Mouse (Mus musculus): Measurements from ENCODE around the gene Chst10. TPM values are rescaled to one million over a fixed set of nuclear protein-coding genes. Genes with fewer than 3 reads are reported as not detected.

Gene Chst10
- polyA plus RNA-seq, 1 experiment from 2014 or later: 58.8 TPM

DNA sequence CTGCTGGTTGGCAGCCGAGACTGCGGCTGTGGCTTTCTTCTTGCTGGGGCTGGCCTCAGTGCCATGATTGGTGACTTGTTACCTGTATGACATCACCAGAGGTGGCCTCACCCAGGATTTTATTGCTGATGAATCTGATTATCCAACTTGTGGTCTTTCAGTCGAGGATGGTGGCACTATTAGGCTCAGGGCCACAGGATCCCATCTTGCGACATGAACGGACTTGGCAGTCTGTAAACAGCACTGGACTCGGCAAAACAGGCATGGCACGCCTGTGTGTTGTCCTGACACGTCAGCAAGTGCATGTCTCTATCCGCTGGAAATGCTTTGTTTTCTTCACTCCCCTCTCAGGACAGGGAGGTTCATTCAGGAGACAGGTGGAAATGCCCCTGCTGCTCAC lies 33.6 kb downstream of the Chst10 start:
- ATAC-seq (ENCODE audit: low FRiP score, low read depth): no peak
- no peak overlapping the region for H3K9ac ChIP-seq
- no peaks in the 10 kb centered on the region for H3K9me3 ChIP-seq
- 85% methylated on average over 9 of the region's 9 CpGs for WGBS
- H3K4me1 ChIP-seq (replicated peaks): peaks cover 6% of the 10 kb centered on the region
- H3K27ac ChIP-seq (replicated peaks): no peak overlapping the region
- no peak overlapping the region for H3K4me3 ChIP-seq
- H3K4me2 ChIP-seq: no peak overlapping the region
- peaks cover 44% of the 10 kb centered on the region for H3K36me3 ChIP-seq
- no peaks in the 10 kb centered on the region for H3K27me3 ChIP-seq

- Histone ChIP-seq H3K27me3 (no peaks in the 10 kb centered on the region), H3K36me3 (peaks cover 28% of the 10 kb centered on the region), H3K27ac (replicated peaks) (no peak overlapping the region), H3K4me1 (replicated peaks) (peaks cover 6% of the 10 kb centered on the region), H3K9ac (no peak overlapping the region), H3K4me3 (no peak overlapping the region), H3K9me3 (no peaks in the 10 kb centered on the region), H3K4me2 (no peak overlapping the region)
- no peak for ATAC-seq (ENCODE audit: low FRiP score, low read depth)
- 25% methylated on average over 4 of the region's 4 CpGs for WGBS
These were observed 35.7 kb downstream of the Chst10 start for GRCm38 (mm10) chr1:38862213-38862612.

DNA sequence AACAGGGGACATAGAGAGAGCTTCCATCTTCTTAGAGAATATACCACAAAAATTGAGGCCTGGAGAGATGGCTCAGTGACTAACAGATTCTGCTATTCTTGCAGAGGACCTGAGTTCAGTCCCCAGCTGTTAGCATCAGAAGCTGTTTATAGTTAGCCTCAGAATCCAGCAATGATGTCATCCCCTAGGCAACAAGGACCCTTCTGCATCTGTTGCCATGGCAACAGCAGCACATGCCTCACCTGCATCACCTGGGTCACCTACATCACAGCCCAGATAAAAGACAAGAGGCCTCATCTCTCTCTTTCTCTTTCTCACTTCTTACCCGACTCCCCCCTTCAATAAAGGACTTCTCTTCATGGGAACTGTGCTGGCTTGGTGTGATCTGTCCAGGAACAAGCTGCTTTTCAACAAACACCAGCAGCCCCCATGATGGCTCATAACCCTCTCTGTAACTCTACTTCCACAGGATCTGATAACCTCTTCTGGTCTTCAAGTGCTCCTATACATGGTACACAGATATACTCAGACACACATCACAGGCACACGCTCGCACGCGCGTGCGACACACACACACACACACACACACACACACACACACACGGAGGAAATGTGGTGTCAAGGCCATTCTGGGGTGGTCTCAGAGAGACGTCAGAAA lies 37.0 kb downstream of the Chst10 start:
- Histone ChIP-seq H3K36me3 (peaks cover 21% of the 10 kb centered on the region), H3K4me2 (no peak overlapping the region), H3K9me3 (no peaks in the 10 kb centered on the region), H3K4me3 (no peak overlapping the region), H3K9ac (no peak overlapping the region), H3K4me1 (replicated peaks) (peaks cover 6% of the 10 kb centered on the region), H3K27me3 (no peaks in the 10 kb centered on the region), H3K27ac (replicated peaks) (0 out of 2 replicates have a peak overlapping the region, but pooled peaks have one; percentile 1)
- 87% methylated on average over 9 of the region's 9 CpGs for WGBS
- ATAC-seq (ENCODE audit: low FRiP score, low read depth): 0 out of 2 replicates have a peak, but pooled peaks have one; percentile 52

DNA sequence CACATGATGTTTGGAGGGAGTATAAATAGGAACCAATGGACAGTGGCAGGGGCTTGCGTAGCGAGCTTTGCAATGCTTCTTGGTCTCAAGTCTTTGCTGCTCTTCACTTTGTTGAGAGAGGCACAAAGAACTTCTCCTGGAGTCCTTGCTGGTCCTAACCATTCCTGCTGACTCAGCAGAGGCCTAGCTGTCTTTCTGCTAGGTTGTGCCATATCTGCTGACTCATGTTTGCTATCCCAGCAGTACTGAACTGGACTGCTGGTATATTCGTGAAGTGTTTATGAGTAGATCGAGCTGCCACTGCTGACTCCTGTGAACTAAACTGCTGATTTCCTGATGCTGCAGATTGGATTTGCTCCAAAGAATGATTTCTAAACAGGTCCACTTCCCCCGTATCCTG lies 37.8 kb downstream of the Chst10 start:
- H3K9me3 ChIP-seq: no peaks in the 10 kb centered on the region
- ATAC-seq (ENCODE audit: low FRiP score, low read depth): no peak
- no peak overlapping the region for H3K4me2 ChIP-seq
- H3K27me3 ChIP-seq: no peaks in the 10 kb centered on the region
- H3K27ac ChIP-seq (replicated peaks): no peak overlapping the region
- no peak overlapping the region for H3K4me3 ChIP-seq
- H3K36me3 ChIP-seq: peaks cover 15% of the 10 kb centered on the region
- H3K9ac ChIP-seq: no peak overlapping the region
- peaks cover 6% of the 10 kb centered on the region for H3K4me1 ChIP-seq (replicated peaks)
- 77% methylated on average over 5 of the region's 5 CpGs for WGBS

DNA sequence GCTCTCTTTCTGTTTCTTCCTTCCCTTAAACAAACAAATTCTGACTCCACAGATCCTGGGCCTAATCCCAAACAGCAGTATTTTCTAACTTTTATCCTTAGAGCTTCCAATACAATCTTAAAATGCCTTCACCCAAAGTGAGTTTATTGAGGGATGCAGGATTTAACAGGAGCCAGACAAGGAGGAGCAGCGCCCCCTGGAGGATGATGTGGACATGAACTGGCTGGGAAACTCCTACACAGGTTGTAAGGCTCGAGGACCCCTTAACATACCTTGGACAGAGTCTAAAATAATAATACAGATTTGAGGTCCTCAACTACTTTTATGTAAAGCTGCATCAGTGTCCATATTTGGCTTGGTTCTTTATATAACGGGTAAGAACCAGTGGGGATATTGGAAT lies 41.8 kb downstream of the Chst10 start:
- ATAC-seq (ENCODE audit: low FRiP score, low read depth): no peak
- no peak overlapping the region for H3K9ac ChIP-seq
- no peaks in the 10 kb centered on the region for H3K27me3 ChIP-seq
- 8% methylated on average over 3 of the region's 3 CpGs for WGBS
- H3K27ac ChIP-seq (replicated peaks): no peak overlapping the region
- peaks cover 6% of the 10 kb centered on the region for H3K4me1 ChIP-seq (replicated peaks)
- H3K36me3 ChIP-seq: no peaks in the 10 kb centered on the region
- H3K9me3 ChIP-seq: no peaks in the 10 kb centered on the region
- H3K4me2 ChIP-seq: no peak overlapping the region
- no peak overlapping the region for H3K4me3 ChIP-seq

GRCm38 (mm10) chr1:38852250-38852649 lies 45.7 kb downstream of the Chst10 start:
- no peaks in the 10 kb centered on the region for H3K36me3 ChIP-seq
- H3K4me1 ChIP-seq (replicated peaks): peaks cover 22% of the 10 kb centered on the region
- H3K9ac ChIP-seq: no peak overlapping the region
- no peak overlapping the region for H3K27ac ChIP-seq (replicated peaks)
- no peak overlapping the region for H3K4me2 ChIP-seq
- ATAC-seq (ENCODE audit: low FRiP score, low read depth): no peak
- H3K9me3 ChIP-seq: no peaks in the 10 kb centered on the region
- WGBS: 68% methylated on average over 2 of the region's 2 CpGs
- H3K4me3 ChIP-seq: no peak overlapping the region
- no peaks in the 10 kb centered on the region for H3K27me3 ChIP-seq

DNA sequence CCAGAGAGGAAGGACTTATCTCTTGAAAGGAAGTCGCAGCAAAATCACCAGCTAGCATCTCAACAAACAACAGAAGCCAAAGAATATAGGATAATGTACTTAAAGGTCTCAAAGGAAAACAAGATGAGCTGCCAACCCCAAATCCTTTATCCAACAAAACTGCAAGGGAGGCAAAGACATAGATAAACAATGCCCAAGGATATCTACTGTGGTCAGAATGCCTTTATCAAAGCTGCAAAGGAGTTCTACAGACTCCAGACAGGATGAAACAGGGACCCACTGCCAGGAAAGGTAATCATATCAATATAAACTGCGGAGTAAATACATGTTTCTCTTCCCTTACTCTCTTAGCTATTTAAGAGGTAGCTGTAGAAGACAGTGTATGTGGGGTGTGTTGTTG lies 47.3 kb downstream of the Chst10 start:
- Histone ChIP-seq H3K27ac (replicated peaks) (no peak overlapping the region), H3K9me3 (no peaks in the 10 kb centered on the region), H3K4me1 (replicated peaks) (peaks cover 27% of the 10 kb centered on the region), H3K9ac (no peak overlapping the region), H3K36me3 (no peaks in the 10 kb centered on the region), H3K4me3 (no peak overlapping the region), H3K4me2 (no peak overlapping the region), H3K27me3 (no peaks in the 10 kb centered on the region)
- 92% methylated on average over 2 of the region's 2 CpGs for WGBS
- ATAC-seq (ENCODE audit: low FRiP score, low read depth): no peak

- peak overlapping the region; percentile 85 for H3K27ac ChIP-seq (replicated peaks)
- no peaks in the 10 kb centered on the region for H3K36me3 ChIP-seq
- no peaks in the 10 kb centered on the region for H3K9me3 ChIP-seq
- H3K9ac ChIP-seq: no peak overlapping the region
- peaks cover 27% of the 10 kb centered on the region for H3K4me1 ChIP-seq (replicated peaks)
- no peaks in the 10 kb centered on the region for H3K27me3 ChIP-seq
- H3K4me3 ChIP-seq: peak overlapping the region; percentile 22; the same call in 1 of the 2 replicates
- 29% methylated on average over 2 of the region's 2 CpGs for WGBS
- H3K4me2 ChIP-seq: peak overlapping the region; percentile 47
- 0 out of 2 replicates have a peak, but pooled peaks have one; percentile 14 for ATAC-seq (ENCODE audit: low FRiP score, low read depth)
These were observed 49.3 kb downstream of the Chst10 start for GRCm38 (mm10) chr1:38848451-38849289.

- Histone ChIP-seq H3K9me3 (no peaks in the 10 kb centered on the region), H3K27me3 (no peaks in the 10 kb centered on the region), H3K27ac (replicated peaks) (peak overlapping the region; percentile 85), H3K4me3 (peak overlapping the region; percentile 22), H3K9ac (0 out of 2 replicates have a peak overlapping the region, but pooled peaks have one; percentile 1), H3K36me3 (no peaks in the 10 kb centered on the region), H3K4me2 (peak overlapping the region; percentile 47), H3K4me1 (replicated peaks) (peaks cover 27% of the 10 kb centered on the region)
- peak; percentile 91 for ATAC-seq (ENCODE audit: low FRiP score, low read depth)
- 10% methylated on average over 11 of the region's 11 CpGs for WGBS
These were observed 50.0 kb downstream of the Chst10 start for GRCm38 (mm10) chr1:38847975-38848374.

DNA sequence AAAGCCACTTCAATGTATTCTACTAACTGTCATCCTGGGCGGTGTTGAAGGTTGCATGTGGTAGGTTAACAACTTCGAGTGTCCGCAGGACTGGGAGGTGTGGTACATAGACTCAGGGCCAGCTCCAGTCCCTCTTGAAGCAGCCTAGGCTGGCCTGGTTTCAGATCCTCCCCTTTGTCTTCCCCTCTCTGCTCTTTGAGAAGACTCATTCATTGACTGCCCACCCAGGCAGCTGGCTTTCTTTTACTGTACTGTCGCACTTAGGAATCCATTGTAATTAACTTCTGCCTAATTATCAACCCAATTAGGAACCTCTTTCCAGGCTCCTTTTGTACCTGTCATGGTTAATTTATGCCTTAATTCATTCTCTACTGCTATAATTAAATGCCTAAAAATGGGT lies 54.7 kb downstream of the Chst10 start:
- Histone ChIP-seq H3K27me3 (no peaks in the 10 kb centered on the region), H3K36me3 (no peaks in the 10 kb centered on the region), H3K9ac (no peak overlapping the region), H3K4me1 (replicated peaks) (peaks cover 14% of the 10 kb centered on the region), H3K4me2 (no peak overlapping the region), H3K9me3 (no peaks in the 10 kb centered on the region), H3K27ac (replicated peaks) (no peak overlapping the region), H3K4me3 (no peak overlapping the region)
- ATAC-seq (ENCODE audit: low FRiP score, low read depth): 0 out of 2 replicates have a peak, but pooled peaks have one; percentile 15
- WGBS: 37% methylated on average over 4 of the region's 4 CpGs

- 69% methylated on average over 1 of the region's 1 CpGs for WGBS
- 0 out of 2 replicates have a peak, but pooled peaks have one; percentile 6 for ATAC-seq (ENCODE audit: low FRiP score, low read depth)
- H3K9ac ChIP-seq: no peak overlapping the region
These were observed 55.1 kb downstream of the Chst10 start for GRCm38 (mm10) chr1:38842861-38843260.

DNA sequence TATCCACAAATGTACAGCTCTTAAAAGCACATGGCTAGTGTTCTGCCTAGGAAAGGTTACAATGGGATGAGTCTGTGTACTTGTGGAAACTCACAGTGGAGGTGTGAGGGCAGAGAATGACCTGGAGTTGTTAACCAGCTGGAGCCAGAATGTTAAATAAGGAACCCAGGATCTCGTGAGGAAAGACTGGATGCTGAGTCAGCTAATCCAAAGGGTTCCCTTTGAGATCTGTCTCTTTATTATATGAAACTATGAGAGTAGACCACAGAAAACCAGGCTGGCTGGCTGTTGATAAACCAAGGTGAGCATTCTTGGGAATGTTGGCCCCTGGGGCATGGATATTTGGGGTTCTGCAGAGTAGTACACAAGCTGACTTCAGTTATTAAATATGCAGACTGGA lies 58.0 kb downstream of the Chst10 start:
- no peak for ATAC-seq (ENCODE audit: low FRiP score, low read depth)
- no peak overlapping the region for H3K27ac ChIP-seq (replicated peaks)
- 51% methylated on average over 1 of the region's 1 CpGs for WGBS
- H3K4me2 ChIP-seq: no peak overlapping the region
- H3K4me3 ChIP-seq: no peak overlapping the region
- no peaks in the 10 kb centered on the region for H3K9me3 ChIP-seq
- peaks cover 13% of the 10 kb centered on the region for H3K4me1 ChIP-seq (replicated peaks)
- H3K27me3 ChIP-seq: no peaks in the 10 kb centered on the region
- no peak overlapping the region for H3K9ac ChIP-seq
- H3K36me3 ChIP-seq: no peaks in the 10 kb centered on the region

More at GRCm38 (mm10) chr1:38842861-38843260, 55.1 kb downstream of the Chst10 start:
- Histone ChIP-seq H3K4me1 (replicated peaks) (peaks cover 10% of the 10 kb centered on the region), H3K27ac (replicated peaks) (no peak overlapping the region), H3K4me3 (no peak overlapping the region), H3K9me3 (no peaks in the 10 kb centered on the region), H3K4me2 (no peak overlapping the region), H3K27me3 (no peaks in the 10 kb centered on the region), H3K36me3 (no peaks in the 10 kb centered on the region)

All from hindbrain, embryonic 15.5 days (tissue).